Mouse (Mus musculus) ES-Bruce4 (cell line): ENCODE measurements around the gene Hoxa5. TPM values are rescaled to one million over a fixed set of nuclear protein-coding genes. Genes with fewer than 3 reads are reported as not detected.

Source experiments
- H3K27ac ChIP-seq: 2 replicates; pipeline ENCODE4 v1.5.1; 2012; ENCODE audit warnings: low read length, inconsistent platforms; ENCODE audit not compliant: insufficient read depth
- H3K27me3 ChIP-seq: 2 replicates; pipeline ENCODE4 v1.6.1; 2012; ENCODE audit warnings: mild to moderate bottlenecking, low read length, inconsistent platforms; ENCODE audit not compliant: control insufficient read depth, poor library complexity, insufficient read depth, severe bottlenecking
- H3K36me3 ChIP-seq: 2 replicates; pipeline ENCODE4 v1.6.1; 2012; ENCODE audit warnings: inconsistent platforms, mild to moderate bottlenecking, low read length, moderate library complexity; ENCODE audit not compliant: control insufficient read depth, poor library complexity, insufficient read depth, severe bottlenecking
- H3K4me1 ChIP-seq: one replicate; pipeline ENCODE4 v1.8.1; 2011; ENCODE audit warnings: low read length; ENCODE audit not compliant: control insufficient read depth, insufficient read depth
- H3K4me3 ChIP-seq: 2 replicates; pipeline ENCODE4 v1.5.1; 2011; ENCODE audit warnings: low read depth, mild to moderate bottlenecking, low read length
- H3K9ac ChIP-seq: 2 replicates; pipeline ENCODE4 v1.6.1; 2012; ENCODE audit warnings: low read depth, mild to moderate bottlenecking, inconsistent platforms; ENCODE audit not compliant: poor library complexity, severe bottlenecking
- H3K9me3 ChIP-seq: replicated peaks from 2 replicates; pipeline ENCODE4 v1.6.1; 2012; ENCODE audit warnings: mild to moderate bottlenecking, low read length, inconsistent platforms; ENCODE audit not compliant: control insufficient read depth, poor library complexity, insufficient read depth, severe bottlenecking
- CTCF ChIP-seq: IDR thresholded peaks from one replicate; pipeline ENCODE4 v1.8.1; 2011; ENCODE audit warnings: low read depth, low read length
- EP300 ChIP-seq: IDR thresholded peaks from 2 replicates; pipeline ENCODE4 v1.6.1; 2011; ENCODE audit warnings: low read depth, low read length; ENCODE audit not compliant: insufficient read depth
- POLR2A ChIP-seq: IDR thresholded peaks from one replicate; pipeline ENCODE4 v1.8.1; 2011; ENCODE audit warnings: low read length; ENCODE audit not compliant: insufficient read depth
- polyA plus RNA-seq: library from polyadenylated mRNA; stranded (reverse); fragments of >200 nt; gene quantifications from 2 replicates; pipeline ENCODE4 v1.2.4, GENCODE M21; 2011; ENCODE audit warnings: low read depth; ENCODE audit not compliant: missing spikeins, insufficient read depth, insufficient read length

Gene Hoxa5
- polyA plus RNA-seq, 1 experiment = not detected

GRCm38 (mm10) chr6:52213119-52213986, 9.0 kb upstream of the Hoxa5 start, which contains the start of the genes Hoxa3 and Gm28308:
Gene Hoxa3, minus strand, starts transcription at chr6:52213336.
Gene Gm28308, minus strand, starts transcription at chr6:52213339.
- H3K36me3 ChIP-seq = no peaks in the 10 kb centered on the region
- H3K9ac ChIP-seq = no peak within 1 kb of the TSS
- H3K27ac ChIP-seq = no peak within 1 kb of the TSS
- no peaks in the 10 kb centered on the region for H3K9me3 ChIP-seq
- no peaks in the 10 kb centered on the region for H3K4me1 ChIP-seq
- H3K27me3 ChIP-seq = peaks cover 49% of the 10 kb centered on the region
- TF ChIP-seq CTCF (no peak), EP300 (no peak), POLR2A (no peak)
- H3K4me3 ChIP-seq = 0 out of 2 replicates have a peak within 1 kb of the TSS, but pooled peaks have one; percentile 9

GRCm38 (mm10) chr6:52212556-52213118, 8.2 kb upstream of the Hoxa5 start:
- no peaks in the 10 kb centered on the region for H3K9me3 ChIP-seq
- H3K4me1 ChIP-seq = no peaks in the 10 kb centered on the region
- H3K36me3 ChIP-seq = no peaks in the 10 kb centered on the region
- TF ChIP-seq EP300 = no peak
- no peak for TF ChIP-seq POLR2A
- no peak for TF ChIP-seq CTCF
- H3K9ac ChIP-seq = no peak overlapping the region
- no peak overlapping the region for H3K27ac ChIP-seq
- peaks cover 46% of the 10 kb centered on the region for H3K27me3 ChIP-seq
- no peak overlapping the region for H3K4me3 ChIP-seq

DNA sequence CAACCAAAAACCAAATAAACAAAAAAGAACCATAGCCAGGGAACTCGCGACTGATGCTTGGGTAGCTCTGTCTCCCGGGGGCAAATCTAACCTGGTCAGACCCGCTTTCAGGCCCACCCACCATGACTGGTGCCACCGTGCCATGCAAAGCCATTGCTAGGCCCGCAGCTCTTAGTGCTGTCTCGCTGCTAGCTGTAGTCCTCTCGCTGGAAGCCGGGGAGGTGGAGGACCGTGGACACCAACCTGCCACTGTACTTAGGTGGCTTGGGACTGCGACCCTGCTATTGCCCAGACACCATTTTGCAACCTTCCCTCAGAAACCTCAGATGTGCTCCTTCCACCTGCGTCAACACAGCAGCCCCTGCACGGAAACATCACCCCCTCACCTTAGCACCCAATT, 7.6 kb upstream of the Hoxa5 start:
- H3K36me3 ChIP-seq = no peaks in the 10 kb centered on the region
- no peak overlapping the region for H3K9ac ChIP-seq
- H3K27me3 ChIP-seq = peaks cover 47% of the 10 kb centered on the region
- no peak overlapping the region for H3K27ac ChIP-seq
- no peak overlapping the region for H3K4me3 ChIP-seq
- H3K4me1 ChIP-seq = no peaks in the 10 kb centered on the region
- H3K9me3 ChIP-seq = no peaks in the 10 kb centered on the region
- TF ChIP-seq POLR2A (no peak), EP300 (no peak), CTCF (no peak)

GRCm38 (mm10) chr6:52211170-52211935, 7.0 kb upstream of the Hoxa5 start:
- peaks cover 41% of the 10 kb centered on the region for H3K27me3 ChIP-seq

GRCm38 (mm10) chr6:52209685-52210046, 5.3 kb upstream of the Hoxa5 start:
- H3K9ac ChIP-seq = no peak overlapping the region
- H3K27me3 ChIP-seq = peaks cover 37% of the 10 kb centered on the region
- no peak overlapping the region for H3K4me3 ChIP-seq
- H3K4me1 ChIP-seq = no peaks in the 10 kb centered on the region
- H3K9me3 ChIP-seq = no peaks in the 10 kb centered on the region
- TF ChIP-seq CTCF (no peak), EP300 (no peak), POLR2A (no peak)
- H3K27ac ChIP-seq = no peak overlapping the region
- H3K36me3 ChIP-seq = no peaks in the 10 kb centered on the region

More at GRCm38 (mm10) chr6:52211170-52211935, 7.0 kb upstream of the Hoxa5 start:
- H3K4me1 ChIP-seq = no peaks in the 10 kb centered on the region
- TF ChIP-seq POLR2A (no peak), CTCF (peak; percentile 61), EP300 (no peak)
- no peaks in the 10 kb centered on the region for H3K9me3 ChIP-seq
- H3K4me3 ChIP-seq = no peak overlapping the region
- no peaks in the 10 kb centered on the region for H3K36me3 ChIP-seq
- H3K9ac ChIP-seq = no peak overlapping the region
- H3K27ac ChIP-seq = no peak overlapping the region
